Mouse (Mus musculus) right cerebral cortex, postnatal 10 days (tissue): ENCODE measurements around the gene Eef2.
"Not testable (repeated sequence)": the region's sequence is repeated elsewhere in the genome, so short reads cannot be mapped to it uniquely, and the experiment has no call there.

Experiments used
- DNase-seq, 2 experiments: peaks; one replicate each; pipeline ENCODE4 v3.0.0; 2021; ENCODE audit warnings: low spot score in 2 of 2

The Eef2 gene

DNA sequence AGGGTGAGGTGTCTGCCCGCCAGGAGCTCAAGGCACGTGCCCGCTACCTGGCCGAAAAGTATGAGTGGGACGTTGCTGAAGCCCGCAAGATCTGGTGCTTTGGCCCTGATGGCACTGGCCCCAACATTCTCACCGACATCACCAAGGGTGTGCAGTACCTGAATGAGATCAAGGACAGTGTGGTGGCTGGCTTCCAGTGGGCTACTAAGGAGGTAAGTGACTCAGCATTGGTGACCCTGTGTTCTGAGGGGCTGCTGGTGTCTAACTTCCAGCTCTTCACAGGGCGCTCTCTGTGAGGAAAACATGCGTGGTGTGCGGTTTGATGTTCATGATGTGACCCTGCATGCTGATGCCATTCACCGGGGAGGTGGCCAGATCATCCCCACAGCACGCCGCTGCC, 4.5 kb downstream of the Eef2 start:
- DNase-seq, result no peak

- DNase-seq, result not testable (repeated sequence)
Observed at GRCm38 (mm10) chr10:81181860-81182259, 5.4 kb downstream of the Eef2 start.

DNA sequence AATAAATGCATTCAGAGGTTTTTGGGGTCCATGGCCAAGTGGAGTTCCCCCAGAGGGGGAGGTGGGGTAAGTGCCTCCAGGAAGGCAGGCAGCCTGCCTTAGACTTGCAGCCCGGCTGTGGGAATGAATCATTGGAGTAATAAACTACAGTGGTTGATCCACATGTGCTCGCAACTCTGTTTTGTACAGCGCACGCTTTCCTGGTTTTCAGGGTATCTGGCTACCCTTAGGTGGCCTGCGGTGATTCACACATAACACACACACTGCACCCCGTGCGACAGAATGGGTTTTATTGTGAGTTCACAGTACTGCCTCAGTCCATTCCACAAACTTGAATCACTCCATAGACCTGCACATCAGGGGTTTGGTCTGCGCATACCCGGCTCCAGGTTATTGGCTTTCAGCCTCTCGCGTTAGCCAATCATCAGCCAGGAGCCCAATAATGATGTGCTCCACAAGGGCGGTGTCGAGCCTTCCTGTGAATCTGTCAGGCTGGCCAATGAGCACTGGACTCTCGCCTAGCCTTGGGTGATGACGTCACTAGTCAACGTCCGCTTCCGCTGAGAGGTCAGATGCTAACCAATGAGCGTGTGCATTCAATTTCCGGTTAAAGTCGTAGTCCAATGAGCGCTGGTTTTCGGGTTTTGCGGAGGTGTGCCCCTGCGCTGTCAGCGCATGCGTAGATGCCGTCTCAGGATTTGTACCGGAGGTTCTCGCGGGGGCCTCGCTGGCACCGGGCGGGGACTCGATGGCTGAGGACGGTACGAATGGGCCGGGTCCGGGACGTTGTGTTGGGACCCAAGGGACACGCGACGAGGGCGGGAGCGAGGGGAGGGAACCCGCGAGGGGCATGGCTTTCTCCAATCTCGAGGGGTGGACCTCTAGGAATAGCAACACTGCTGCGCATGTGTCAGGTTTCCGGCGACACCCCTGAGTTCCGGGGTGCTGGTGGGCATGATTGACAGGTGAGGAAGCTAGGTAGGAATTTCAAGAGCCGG, 6.2 kb downstream of the Eef2 start, which contains the start of gene Dapk3:
Gene Dapk3, plus strand, starts transcription at position 670 of the 998 bp plus-strand sequence.
- peak; percentile 98 to 99 for DNase-seq

DNA sequence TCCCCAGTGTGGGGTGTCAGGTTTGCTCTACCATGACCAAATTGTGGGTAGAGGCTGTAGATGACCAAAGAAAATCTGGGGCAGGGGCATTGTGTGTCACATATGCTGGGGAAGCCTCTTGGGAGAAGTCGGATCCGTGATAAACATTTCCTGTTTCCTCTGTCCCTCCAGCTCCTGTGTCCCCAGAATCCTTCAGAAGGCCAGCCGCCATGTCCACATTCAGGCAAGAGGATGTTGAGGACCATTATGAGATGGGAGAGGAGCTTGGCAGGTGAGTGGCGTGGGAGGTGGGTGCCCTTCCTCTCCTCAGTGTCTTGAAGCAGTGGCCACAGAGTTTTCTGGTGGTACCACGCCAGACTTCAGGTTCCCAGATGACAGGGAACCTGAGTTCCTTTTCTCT, 7.4 kb downstream of the Eef2 start, which contains the start of gene 4930442H23Rik:
Gene 4930442H23Rik, minus strand, starts transcription at position 45 of the 400 bp plus-strand sequence.
- DNase-seq, result no peak

DNA sequence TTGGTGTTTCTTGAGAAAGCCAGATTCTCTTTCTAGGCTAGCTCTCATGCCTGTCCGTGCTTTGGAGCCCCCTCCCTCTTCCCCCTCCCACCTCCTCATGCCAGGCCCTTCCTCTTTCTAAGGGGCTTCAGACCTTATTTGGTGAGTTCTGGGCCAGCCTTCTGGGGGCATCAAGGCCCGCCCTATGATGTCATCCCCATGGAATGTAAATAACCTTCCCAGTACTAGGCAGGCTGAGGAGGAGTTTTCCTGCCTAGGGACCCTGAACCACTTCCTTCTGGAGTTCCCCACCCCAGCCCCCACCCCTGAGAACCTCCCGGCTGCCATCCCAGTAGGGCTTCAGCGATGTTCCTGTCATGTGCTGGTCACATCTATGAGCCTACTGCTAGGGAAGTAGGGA, 8.3 kb downstream of the Eef2 start:
- no peak for DNase-seq

DNA sequence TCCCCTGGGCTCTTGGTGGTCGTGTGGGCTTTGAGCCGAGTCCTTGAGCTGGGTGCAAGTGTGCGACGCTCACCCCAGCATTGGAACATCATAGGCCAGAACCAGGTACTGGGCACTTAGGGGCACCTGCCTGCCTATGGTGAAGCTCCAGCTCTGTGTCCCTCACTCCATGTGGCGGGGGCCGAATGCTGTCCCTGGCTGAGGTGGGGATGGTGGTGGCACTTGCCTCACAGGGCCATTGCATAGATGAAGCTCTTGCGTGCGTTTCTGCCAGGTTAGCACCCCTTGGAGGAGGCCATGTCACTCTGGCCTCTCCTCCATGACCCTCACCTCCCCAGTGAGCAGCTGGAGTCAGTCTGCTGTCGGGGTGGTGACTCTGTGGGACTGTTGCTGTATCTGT, 10.7 kb downstream of the Eef2 start:
- DNase-seq, result no peak

DNA sequence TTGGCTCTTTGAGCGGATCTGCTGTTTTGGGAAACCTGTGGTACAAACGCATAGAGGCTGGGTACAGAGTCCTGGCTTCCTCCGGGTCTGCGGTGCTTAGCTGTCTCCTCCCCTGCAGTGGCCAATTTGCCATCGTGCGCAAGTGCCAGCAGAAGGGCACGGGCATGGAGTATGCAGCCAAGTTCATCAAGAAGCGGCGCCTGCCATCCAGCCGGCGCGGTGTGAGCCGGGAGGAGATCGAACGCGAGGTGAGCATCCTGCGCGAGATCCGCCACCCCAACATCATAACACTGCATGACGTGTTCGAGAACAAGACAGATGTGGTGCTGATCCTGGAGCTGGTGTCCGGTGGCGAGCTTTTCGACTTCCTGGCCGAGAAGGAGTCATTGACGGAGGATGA, 13.4 kb downstream of the Eef2 start:
- DNase-seq, result no peak

GRCm38 (mm10) chr10:81190236-81190911, 13.9 kb downstream of the Eef2 start:
- peak in 1 of 2 experiments; percentile 49 for DNase-seq

DNA sequence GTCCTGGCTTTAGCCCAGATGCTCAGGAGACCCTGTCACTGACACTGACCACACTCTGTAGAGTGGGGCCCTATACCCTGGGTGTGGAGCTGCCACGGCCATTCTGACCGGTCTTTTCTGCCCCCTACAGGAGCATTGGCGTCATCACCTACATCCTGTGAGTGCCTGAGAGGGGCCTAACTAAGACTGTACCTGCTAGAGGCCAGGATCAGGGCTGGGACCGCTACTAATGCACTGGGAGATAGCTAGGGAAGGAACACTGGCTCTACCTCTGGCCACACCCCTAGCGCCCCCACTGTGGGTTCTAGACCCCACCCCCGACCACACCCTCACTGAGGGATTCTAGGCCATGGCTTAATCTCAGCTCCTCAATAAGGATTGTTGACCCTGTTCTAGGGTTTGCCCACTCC, 14.5 kb downstream of the Eef2 start:
- DNase-seq, result peak in 1 of 2 experiments; percentile 43

DNA sequence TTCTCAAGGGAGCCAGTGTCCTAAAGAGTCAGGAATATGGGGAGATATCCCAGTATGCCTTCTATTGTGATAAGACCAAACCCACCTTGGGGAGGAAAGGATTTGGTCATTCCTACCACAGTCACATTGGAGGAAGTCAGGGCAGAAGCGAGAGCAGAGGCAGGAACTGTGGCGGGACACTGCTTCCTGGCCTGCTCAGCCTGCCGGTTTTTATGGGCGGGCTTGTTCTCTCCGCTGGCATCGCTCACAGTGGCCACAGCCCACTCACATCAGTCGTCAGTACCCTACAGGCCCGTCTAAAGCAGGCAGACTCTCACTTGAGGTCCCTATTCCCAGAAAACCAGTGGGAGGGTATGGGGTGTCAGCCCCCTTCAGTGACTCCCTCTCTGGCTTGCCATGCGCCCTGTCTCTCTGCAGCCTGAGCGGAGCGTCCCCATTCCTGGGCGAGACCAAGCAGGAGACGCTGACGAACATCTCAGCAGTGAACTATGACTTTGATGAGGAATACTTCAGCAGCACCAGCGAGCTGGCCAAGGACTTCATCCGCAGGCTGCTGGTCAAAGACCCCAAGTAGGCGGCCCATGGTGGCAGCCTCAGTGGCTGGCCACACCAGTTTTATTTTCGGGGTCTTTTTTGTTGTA, 15.0 kb downstream of the Eef2 start:
- peak in 1 of 2 experiments; percentile 61 for DNase-seq

DNA sequence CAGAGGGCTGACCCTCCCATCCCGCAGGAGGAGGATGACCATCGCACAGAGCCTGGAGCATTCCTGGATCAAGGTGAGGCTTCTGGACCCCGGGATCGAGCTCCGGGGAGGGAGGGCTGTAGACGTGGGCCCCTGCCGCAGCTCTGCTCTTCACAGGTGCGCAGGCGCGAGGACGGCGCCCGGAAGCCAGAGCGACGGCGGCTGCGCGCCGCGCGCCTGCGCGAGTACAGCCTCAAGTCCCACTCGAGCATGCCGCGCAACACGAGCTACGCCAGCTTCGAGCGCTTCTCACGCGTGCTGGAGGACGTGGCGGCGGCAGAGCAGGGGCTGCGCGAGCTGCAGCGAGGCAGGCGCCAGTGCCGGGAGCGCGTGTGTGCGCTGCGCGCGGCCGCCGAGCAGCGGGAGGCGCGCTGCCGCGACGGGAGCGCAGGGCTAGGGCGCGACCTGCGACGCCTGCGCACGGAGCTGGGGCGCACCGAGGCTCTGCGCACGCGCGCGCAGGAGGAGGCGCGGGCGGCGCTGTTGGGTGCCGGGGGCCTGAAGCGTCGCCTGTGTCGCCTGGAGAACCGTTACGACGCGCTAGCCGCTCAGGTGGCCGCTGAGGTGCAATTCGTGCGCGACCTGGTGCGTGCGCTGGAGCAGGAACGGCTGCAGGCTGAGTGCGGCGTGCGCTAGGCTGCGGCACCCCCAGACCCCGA, 16.0 kb downstream of the Eef2 start:
- peak; percentile 92 to 93 for DNase-seq

- DNase-seq, result no peak
Observed at GRCm38 (mm10) chr10:81192968-81193501, 16.6 kb downstream of the Eef2 start.

GRCm38 (mm10) chr10:81193991-81194774, 17.8 kb downstream of the Eef2 start:
- DNase-seq, result peak in 1 of 2 experiments; percentile 64

DNA sequence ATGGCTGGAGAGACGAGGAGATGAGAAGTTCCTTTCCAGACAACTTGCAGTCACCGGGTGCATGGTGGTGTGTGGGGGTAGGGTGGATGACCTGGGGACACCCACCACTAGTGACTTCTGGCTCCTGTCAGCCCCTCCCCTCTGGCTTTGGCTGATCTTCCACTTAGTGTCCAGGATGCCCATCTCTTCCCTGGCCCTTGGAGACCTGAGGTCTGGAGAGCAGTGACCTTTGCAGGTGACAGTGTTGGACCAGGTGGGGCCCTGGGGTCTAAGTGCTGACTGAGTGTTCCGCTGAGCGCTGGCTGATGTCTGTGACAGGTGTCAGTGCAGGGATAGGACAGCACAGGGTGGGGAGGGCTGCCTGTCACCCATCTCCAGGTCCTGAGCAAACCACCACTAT, 18.9 kb downstream of the Eef2 start:
- peak in 1 of 2 experiments; percentile 50 for DNase-seq

DNA sequence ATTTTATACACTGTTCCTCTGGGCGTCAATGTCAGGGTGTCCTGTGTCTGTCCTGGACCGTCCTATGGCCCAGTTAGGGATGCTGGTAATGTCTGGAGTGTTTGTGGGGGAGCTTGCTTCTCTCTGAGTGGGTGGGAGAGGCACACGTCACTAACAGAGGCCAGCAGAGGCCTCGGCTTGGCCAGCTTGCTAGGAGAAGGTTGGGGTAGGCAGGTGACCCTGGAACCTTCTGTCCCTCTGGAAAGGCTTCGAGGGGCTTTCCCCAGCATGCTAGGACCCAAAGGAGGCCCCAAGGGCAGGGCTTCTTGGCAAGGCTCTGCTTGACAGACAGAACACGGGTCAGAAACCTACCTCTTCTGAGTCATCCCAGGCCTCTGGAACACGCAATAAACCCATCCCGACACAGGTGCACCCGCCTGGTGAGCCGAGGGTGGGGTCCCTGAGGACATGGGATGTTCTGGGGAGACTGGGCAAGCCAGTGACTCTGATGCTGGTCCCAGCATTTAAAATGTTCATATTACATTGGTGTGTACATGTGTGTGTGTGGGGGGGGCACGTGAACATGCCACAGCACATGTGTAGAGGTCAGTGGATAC, 20.1 kb downstream of the Eef2 start:
- no peak for DNase-seq

DNA sequence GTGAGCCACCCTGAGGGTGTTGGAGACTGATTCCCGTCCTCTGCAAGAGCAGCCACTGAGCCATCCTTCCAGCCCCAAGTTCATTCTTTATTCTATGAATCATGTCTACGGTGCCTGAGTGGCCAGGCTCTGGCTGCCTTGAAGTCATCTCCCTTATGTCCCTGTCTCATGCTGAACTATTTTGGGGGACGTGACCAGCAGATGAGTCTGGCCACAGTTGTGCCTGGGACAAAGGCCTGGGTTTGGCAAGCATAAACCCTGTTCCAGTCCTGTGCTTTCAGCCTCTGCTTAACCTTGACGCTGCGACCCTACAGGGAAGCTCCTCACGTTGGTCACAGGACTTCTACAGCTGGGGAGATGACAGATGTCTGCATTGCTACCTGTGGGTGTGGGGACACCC, 20.9 kb downstream of the Eef2 start:
- DNase-seq, result no peak

DNA sequence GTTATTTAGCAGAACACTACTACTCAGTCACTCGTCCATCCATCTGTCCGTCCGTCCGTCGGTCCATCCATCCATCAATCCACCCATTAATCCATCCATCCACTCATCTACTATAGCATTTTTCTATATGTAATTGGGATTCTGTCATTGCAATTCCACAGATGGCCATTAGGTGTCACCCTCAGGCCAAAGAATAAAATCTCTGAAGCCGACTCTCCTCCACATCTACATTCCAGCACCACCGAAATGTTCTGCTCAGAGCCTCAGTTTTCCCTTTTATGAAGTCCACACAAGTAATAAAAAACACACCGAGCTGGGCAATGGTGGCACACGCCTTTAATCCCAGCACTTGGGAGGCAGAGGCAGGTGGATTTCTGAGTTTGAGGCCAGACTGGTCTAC, 21.8 kb downstream of the Eef2 start:
- DNase-seq, result peak; percentile 75 to 78

- no peak for DNase-seq
Observed at GRCm38 (mm10) chr10:81198990-81199389, 22.6 kb downstream of the Eef2 start.

- DNase-seq, result no peak
Observed at GRCm38 (mm10) chr10:81200141-81200540, 23.7 kb downstream of the Eef2 start.
